Mouse (Mus musculus) heart, embryonic 14.5 days (tissue): ENCODE measurements around the gene Slc24a2. TPM values are rescaled to one million over a fixed set of nuclear protein-coding genes. Genes with fewer than 3 reads are reported as not detected.

ENCODE experiments used
- ATAC-seq: fragments of 200-750 bp; cut with Nextera tagmentation; 2 replicates; pipeline ENCODE4 v1.8.0; 2017; ENCODE audit warnings: low read depth, moderate TSS enrichment; ENCODE audit not compliant: insufficient number of reproducible peaks, insufficient read depth, low FRiP score
- H3K27ac ChIP-seq, 2 experiments: fragments of 200-500 bp in 1 of 2; fragments of 300-500 bp in 1 of 2; sonication (generic) in 1 of 2; replicated peaks in 1 of 2; 2 replicates each; pipeline ENCODE4 v1.5.1; 2012 to 2014; ENCODE audit warnings: low read depth in 2 of 2, low read length in 2 of 2, control low read depth in 1 of 2, mild to moderate bottlenecking in 1 of 2, mixed read lengths in 1 of 2; ENCODE audit not compliant: control insufficient read depth in 1 of 2, insufficient read depth in 1 of 2
- H3K27me3 ChIP-seq: fragments of 300-500 bp; sonication (generic); 2 replicates; pipeline ENCODE4 v1.6.1; 2014; ENCODE audit warnings: mild to moderate bottlenecking, low read length, control low read depth; ENCODE audit not compliant: control insufficient read depth, insufficient read depth
- H3K36me3 ChIP-seq: fragments of 300-500 bp; sonication (generic); 2 replicates; pipeline ENCODE4 v1.6.1; 2014; ENCODE audit warnings: mild to moderate bottlenecking, control low read depth, low read length, mixed read lengths; ENCODE audit not compliant: control insufficient read depth, insufficient read depth
- H3K4me1 ChIP-seq, 2 experiments: fragments of 200-500 bp in 1 of 2; fragments of 300-500 bp in 1 of 2; sonication (generic) in 1 of 2; 2 replicates each; pipeline ENCODE4 v1.6.1; 2012 to 2014; ENCODE audit warnings: low read length in 2 of 2, control low read depth in 1 of 2, mixed read lengths in 1 of 2; ENCODE audit not compliant: control insufficient read depth in 2 of 2, insufficient read depth in 2 of 2
- H3K4me2 ChIP-seq: fragments of 300-500 bp; sonication (generic); 2 replicates; pipeline ENCODE4 v1.6.1; 2014; ENCODE audit warnings: mild to moderate bottlenecking, low read length
- H3K4me3 ChIP-seq, 2 experiments: fragments of 200-500 bp in 1 of 2; fragments of 300-500 bp in 1 of 2; sonication (generic) in 1 of 2; 2 replicates each; pipeline ENCODE4 v1.5.1; 2012 to 2014; ENCODE audit warnings: low read length in 2 of 2, mild to moderate bottlenecking in 2 of 2, control low read depth in 1 of 2, low read depth in 1 of 2, moderate library complexity in 1 of 2; ENCODE audit not compliant: control insufficient read depth in 1 of 2, insufficient read depth in 1 of 2
- H3K9ac ChIP-seq: fragments of 300-500 bp; sonication (generic); 2 replicates; pipeline ENCODE4 v1.6.1; 2014; ENCODE audit warnings: mild to moderate bottlenecking, low read length
- H3K9me3 ChIP-seq: fragments of 300-500 bp; sonication (generic); 2 replicates; pipeline ENCODE4 v1.6.1; 2016; ENCODE audit warnings: low read length, control low read depth; ENCODE audit not compliant: control insufficient read depth
- WGBS: fragments of 180-500 bp; shearing (Covaris S2); extraction: QIAGEN DNeasy Blood & Tissue Kit; methylation state at CpG from one replicate; pipeline ENCODE4 v1.1.7; 2014; 5-methylcytosine and 5-hydroxymethylcytosine counted together
- polyA plus RNA-seq: library from polyadenylated mRNA; unstranded; fragments of >200 nt; fragmentation: Nextera tagmentation; extraction: Ambion mirVana; gene quantifications from 2 replicates; pipeline ENCODE4 v1.2.1, GENCODE M21; 2014

The Slc24a2 gene
- polyA plus RNA-seq, 1 experiment from 2014 or later = 7.4 TPM

DNA sequence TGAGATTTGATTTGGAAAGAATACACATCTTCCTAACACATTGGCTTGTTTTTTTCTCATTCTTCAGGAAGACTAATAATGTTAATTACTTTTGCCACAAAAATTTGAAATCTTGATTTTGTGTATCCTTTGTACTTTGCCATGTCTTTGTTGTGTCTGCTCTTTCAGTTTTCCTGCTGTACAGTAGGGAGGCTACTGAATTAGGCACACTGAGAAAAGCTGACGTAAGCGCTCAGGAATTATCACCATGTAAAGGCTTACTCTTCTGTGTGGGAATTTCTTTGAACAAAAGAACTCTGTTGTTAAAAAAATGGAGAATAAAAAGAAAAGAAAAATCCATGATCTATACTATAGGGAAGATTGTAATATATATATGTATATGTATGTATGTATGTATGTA lies 165.7 kb downstream of the Slc24a2 start:
- Histone ChIP-seq H3K36me3 (no peaks in the 10 kb centered on the region), H3K9ac (no peak overlapping the region), H3K4me2 (no peak overlapping the region), H3K9me3 (no peaks in the 10 kb centered on the region), H3K27ac (no peak overlapping the region), H3K27me3 (no peaks in the 10 kb centered on the region), H3K4me3 (no peak overlapping the region), H3K4me1 (peaks cover 8 to 30% of the 10 kb centered on the region in 2 experiments)
- no peak for ATAC-seq
- 63% methylated on average over 2 of the region's 2 CpGs for WGBS

DNA sequence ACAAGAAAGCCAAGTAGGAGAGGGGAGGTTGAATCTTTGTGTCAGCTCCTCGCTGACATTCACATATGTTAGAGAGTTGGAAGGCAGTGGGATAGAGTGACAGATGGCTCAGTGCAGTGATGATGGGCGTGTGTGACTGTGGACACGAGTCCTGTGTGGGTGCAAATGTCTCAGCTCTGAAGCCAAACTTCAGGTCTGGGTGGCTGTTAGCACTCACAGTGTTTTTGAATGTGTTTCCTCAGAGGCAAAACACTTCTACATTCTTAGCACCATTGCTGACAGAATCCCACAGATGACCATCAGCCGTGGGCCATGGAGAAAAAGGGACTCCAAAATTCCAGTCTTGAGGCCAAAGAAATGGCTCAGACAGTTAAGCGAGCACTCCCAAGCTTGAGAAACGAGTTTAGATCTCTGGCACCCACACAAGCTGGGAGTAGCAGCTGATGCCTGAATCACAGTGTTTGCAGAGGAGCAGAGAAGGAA lies 167.5 kb downstream of the Slc24a2 start:
- Histone ChIP-seq H3K4me3 (no peak overlapping the region), H3K27me3 (no peaks in the 10 kb centered on the region), H3K4me2 (no peak overlapping the region), H3K27ac (peak overlapping the region in 1 of 2 experiments; percentile 28; a peak in 1 of 4 replicates), H3K9me3 (no peaks in the 10 kb centered on the region), H3K4me1 (peaks cover 6 to 24% of the 10 kb centered on the region in 2 experiments), H3K9ac (no peak overlapping the region), H3K36me3 (no peaks in the 10 kb centered on the region)
- ATAC-seq = no peak
- WGBS = 64% methylated on average over 6 of the region's 6 CpGs

DNA sequence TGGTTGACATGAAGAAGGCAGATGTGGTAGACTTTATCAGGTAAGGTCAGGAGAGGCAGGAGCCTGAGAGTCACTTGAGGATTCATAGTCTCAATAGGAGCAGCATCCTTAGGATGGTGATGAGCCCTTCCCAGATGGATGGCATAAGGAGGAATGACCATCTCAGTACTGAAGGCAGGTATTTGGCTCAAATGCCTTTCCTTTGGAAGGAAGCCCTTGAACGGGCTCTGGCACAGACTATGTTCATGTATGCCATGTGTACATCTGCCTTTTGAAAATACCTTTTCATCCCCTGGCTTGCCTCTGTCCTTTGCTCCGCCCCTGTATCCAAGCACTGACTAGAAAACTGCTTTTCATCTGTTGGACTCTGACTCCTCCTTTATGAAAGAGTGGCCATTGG lies 168.6 kb downstream of the Slc24a2 start:
- 76% methylated on average over 2 of the region's 2 CpGs for WGBS
- H3K4me3 ChIP-seq = no peak overlapping the region
- H3K4me2 ChIP-seq = no peak overlapping the region
- H3K9ac ChIP-seq = no peak overlapping the region
- no peaks in the 10 kb centered on the region for H3K9me3 ChIP-seq
- H3K36me3 ChIP-seq = no peaks in the 10 kb centered on the region
- H3K27me3 ChIP-seq = no peaks in the 10 kb centered on the region
- H3K27ac ChIP-seq = no peak overlapping the region
- ATAC-seq = no peak
- H3K4me1 ChIP-seq = peaks cover 6 to 24% of the 10 kb centered on the region in 2 experiments

DNA sequence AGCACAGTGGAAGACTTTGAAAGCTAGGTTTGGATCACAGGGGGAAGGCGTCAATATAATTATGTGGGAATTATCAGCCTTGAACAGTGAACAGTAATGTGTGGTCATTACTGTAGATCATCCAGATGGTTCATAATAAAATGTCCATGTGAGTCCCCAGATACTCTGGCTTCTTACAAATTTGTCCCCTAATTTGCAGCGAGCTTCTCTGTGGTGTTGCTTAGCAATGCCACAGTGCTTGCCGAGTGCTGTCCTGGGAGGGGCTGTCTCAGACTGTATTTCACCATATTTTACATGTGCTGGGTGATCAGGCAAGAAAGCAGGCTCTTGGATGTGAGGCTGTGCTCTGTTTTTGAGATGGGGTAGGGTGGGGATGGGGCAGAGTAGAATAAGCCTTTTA lies 172.7 kb downstream of the Slc24a2 start:
- H3K9ac ChIP-seq = no peak overlapping the region
- 77% methylated on average over 3 of the region's 3 CpGs for WGBS
- no peak for ATAC-seq
- H3K36me3 ChIP-seq = no peaks in the 10 kb centered on the region
- peaks cover 0 to 9% of the 10 kb centered on the region in 2 experiments; a peak in 2 of 4 replicates for H3K4me1 ChIP-seq
- no peaks in the 10 kb centered on the region for H3K9me3 ChIP-seq
- no peak overlapping the region for H3K4me2 ChIP-seq
- H3K4me3 ChIP-seq = no peak overlapping the region
- no peaks in the 10 kb centered on the region for H3K27me3 ChIP-seq
- no peak overlapping the region for H3K27ac ChIP-seq

DNA sequence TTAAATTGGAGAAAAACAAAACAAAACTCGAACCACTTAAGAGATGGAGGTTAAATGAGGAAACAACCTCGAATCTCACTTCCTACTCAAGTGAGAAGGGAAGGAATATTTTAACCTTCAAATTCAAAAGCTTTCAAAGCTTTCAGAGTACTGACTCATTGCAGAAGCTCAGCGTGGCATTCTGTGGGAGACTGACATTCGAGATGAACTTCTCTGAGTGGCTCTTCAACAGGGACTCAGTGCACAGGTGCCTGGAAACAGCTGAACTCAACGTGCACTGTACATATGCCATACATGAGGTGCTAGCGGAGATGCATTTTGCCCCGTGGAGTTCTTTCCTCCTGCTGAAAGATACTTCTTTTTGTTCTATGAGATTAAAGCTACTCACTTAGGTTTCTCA lies 174.5 kb downstream of the Slc24a2 start:
- no peak for ATAC-seq
- Histone ChIP-seq H3K4me1 (no peaks in the 10 kb centered on the region), H3K27ac (no peak overlapping the region), H3K4me2 (no peak overlapping the region), H3K4me3 (no peak overlapping the region), H3K27me3 (no peaks in the 10 kb centered on the region), H3K9ac (no peak overlapping the region), H3K36me3 (no peaks in the 10 kb centered on the region), H3K9me3 (no peaks in the 10 kb centered on the region)
- 65% methylated on average over 7 of the region's 7 CpGs for WGBS

DNA sequence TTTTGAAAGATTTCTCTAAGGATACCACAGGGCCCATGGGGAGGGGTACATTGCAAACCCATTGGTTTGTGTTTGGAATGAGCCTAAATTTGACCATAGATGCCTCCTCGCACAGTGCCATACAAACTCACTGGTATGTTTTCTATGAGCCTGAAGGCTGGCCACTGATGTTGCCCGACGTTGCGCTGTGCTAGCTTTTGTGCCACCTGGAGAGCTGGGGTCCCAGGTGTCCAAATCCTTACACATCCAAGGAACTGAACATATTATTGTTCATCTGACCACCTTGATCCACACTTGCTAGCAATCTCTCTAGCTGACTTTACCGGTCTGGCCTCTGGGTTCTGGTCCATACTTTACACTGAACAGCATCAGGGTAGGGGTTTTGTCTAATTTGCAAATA lies 177.4 kb downstream of the Slc24a2 start:
- Histone ChIP-seq H3K36me3 (no peaks in the 10 kb centered on the region), H3K4me1 (no peaks in the 10 kb centered on the region), H3K9me3 (no peaks in the 10 kb centered on the region), H3K4me3 (no peak overlapping the region), H3K27ac (no peak overlapping the region), H3K4me2 (no peak overlapping the region), H3K27me3 (no peaks in the 10 kb centered on the region), H3K9ac (no peak overlapping the region)
- WGBS = 92% methylated on average over 5 of the region's 5 CpGs
- no peak for ATAC-seq

DNA sequence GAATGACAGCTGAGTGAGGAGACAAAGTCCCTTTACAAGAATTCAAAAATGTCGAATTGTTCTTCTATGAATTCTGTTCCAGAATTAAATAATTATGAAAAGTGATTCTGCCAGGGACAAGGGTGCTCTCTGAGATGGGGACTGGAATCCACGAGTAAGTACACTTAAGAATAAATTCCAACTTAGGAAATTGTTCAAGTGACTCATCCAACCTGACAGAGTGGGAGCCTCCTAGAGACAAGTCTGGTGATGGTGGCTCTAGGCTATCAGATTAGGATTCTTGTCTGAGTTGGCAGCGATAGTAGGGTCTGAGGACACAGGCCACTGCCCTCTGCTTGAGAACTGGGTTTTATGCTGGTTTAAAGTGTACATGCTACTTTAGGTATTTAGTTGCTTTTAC lies 181.2 kb downstream of the Slc24a2 start:
- WGBS = 58% methylated on average over 3 of the region's 3 CpGs
- no peak overlapping the region for H3K4me3 ChIP-seq
- no peaks in the 10 kb centered on the region for H3K36me3 ChIP-seq
- no peak overlapping the region for H3K4me2 ChIP-seq
- H3K27ac ChIP-seq = no peak overlapping the region
- H3K27me3 ChIP-seq = no peaks in the 10 kb centered on the region
- H3K9me3 ChIP-seq = no peaks in the 10 kb centered on the region
- no peaks in the 10 kb centered on the region for H3K4me1 ChIP-seq
- H3K9ac ChIP-seq = no peak overlapping the region
- ATAC-seq = no peak

DNA sequence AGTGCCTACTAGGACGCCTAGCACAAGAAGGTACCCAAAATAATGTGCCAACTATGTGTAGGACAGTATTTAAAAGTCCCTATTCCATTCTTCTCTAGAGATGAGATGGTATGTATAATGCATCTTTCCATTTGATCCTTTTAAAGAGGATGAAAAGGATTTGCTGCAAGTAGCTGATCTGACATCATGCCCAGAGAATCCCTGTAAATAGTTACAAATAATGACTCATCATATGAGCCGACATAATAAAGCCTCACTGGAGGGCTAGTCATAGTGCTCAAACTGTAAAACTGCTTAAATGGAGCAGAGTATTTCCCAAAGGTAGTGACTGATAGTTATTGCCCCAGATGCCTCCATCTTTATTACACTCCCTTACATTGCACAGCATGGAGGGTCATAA lies 183.1 kb downstream of the Slc24a2 start:
- H3K4me2 ChIP-seq = no peak overlapping the region
- no peaks in the 10 kb centered on the region for H3K9me3 ChIP-seq
- H3K9ac ChIP-seq = no peak overlapping the region
- no peak overlapping the region for H3K27ac ChIP-seq
- H3K36me3 ChIP-seq = no peaks in the 10 kb centered on the region
- WGBS = 58% methylated on average over 2 of the region's 2 CpGs
- H3K4me3 ChIP-seq = no peak overlapping the region
- no peaks in the 10 kb centered on the region for H3K4me1 ChIP-seq
- no peak for ATAC-seq
- no peaks in the 10 kb centered on the region for H3K27me3 ChIP-seq
